Mouse (Mus musculus) heart, postnatal 0 days (tissue): ENCODE results near the gene Dnajc5g. TPM values are rescaled to one million over a fixed set of nuclear protein-coding genes. Genes with fewer than 3 reads are reported as not detected.

Experiments
- ATAC-seq: fragments of 200-750 bp; cut with Nextera tagmentation; 2 replicates; pipeline ENCODE4 v1.8.0; 2017; ENCODE audit warnings: low read depth, moderate number of reproducible peaks, moderate library complexity; ENCODE audit not compliant: insufficient read depth
- DNase-seq: peaks from one replicate; pipeline ENCODE4 v3.0.0-alpha.2; 2016; ENCODE audit warnings: low spot score
- H3K27ac ChIP-seq: fragments of 300-500 bp; sonication (generic); 2 replicates; pipeline ENCODE4 v1.5.1; 2014; ENCODE audit warnings: low read depth, mild to moderate bottlenecking
- H3K27me3 ChIP-seq: fragments of 300-500 bp; sonication (generic); 2 replicates; pipeline ENCODE4 v1.6.1; 2014; ENCODE audit warnings: low read length, mixed read lengths; ENCODE audit not compliant: control insufficient read depth, insufficient read depth
- H3K36me3 ChIP-seq: fragments of 300-500 bp; sonication (generic); replicated peaks from 2 replicates; pipeline ENCODE4 v1.6.1; 2014; ENCODE audit warnings: low read length, mixed read lengths; ENCODE audit not compliant: control insufficient read depth, insufficient read depth
- H3K4me1 ChIP-seq: fragments of 300-500 bp; sonication (generic); 2 replicates; pipeline ENCODE4 v1.6.1; 2014; ENCODE audit warnings: antibody characterized with exemption; ENCODE audit not compliant: control insufficient read depth, insufficient read depth
- H3K4me2 ChIP-seq: fragments of 300-500 bp; sonication (generic); 2 replicates; pipeline ENCODE4 v1.6.1; 2014; ENCODE audit warnings: low read depth, mild to moderate bottlenecking, low read length, moderate library complexity
- H3K4me3 ChIP-seq: fragments of 300-500 bp; sonication (generic); 2 replicates; pipeline ENCODE4 v1.5.1; 2014; ENCODE audit warnings: low read depth, low read length
- H3K9ac ChIP-seq: fragments of 300-500 bp; sonication (generic); replicated peaks from 2 replicates; pipeline ENCODE4 v1.6.1; 2014; ENCODE audit warnings: low read depth, low read length, mixed read lengths
- H3K9me3 ChIP-seq: fragments of 300-500 bp; sonication (generic); replicated peaks from 2 replicates; pipeline ENCODE4 v1.6.1; 2016; ENCODE audit warnings: low read length; ENCODE audit not compliant: control insufficient read depth
- CTCF ChIP-seq: IDR thresholded peaks from 2 replicates; pipeline ENCODE4 v1.5.1; 2016; ENCODE audit warnings: antibody characterized with exemption, control low read depth, low read depth
- EP300 ChIP-seq: IDR thresholded peaks from 2 replicates; pipeline ENCODE4 v1.6.1; 2016; ENCODE audit warnings: antibody characterized with exemption, low read depth
- WGBS: fragments of 180-500 bp; shearing (Covaris S2); extraction: QIAGEN DNeasy Blood & Tissue Kit; methylation state at CpG from one replicate; pipeline ENCODE4 v1.1.7; 2014; 5-methylcytosine and 5-hydroxymethylcytosine counted together
- polyA plus RNA-seq: library from polyadenylated mRNA; unstranded; fragments of >200 nt; fragmentation: Nextera tagmentation; extraction: Ambion mirVana; gene quantifications from 2 replicates; pipeline ENCODE4 v1.2.1, GENCODE M21; 2015
- total RNA-seq: library from RNA; depleted of rRNA; stranded (reverse); fragments of >200 nt; gene quantifications from 2 replicates; pipeline ENCODE4 v1.2.3, GENCODE M21; 2014; ENCODE audit warnings: low replicate concordance

Gene Dnajc5g
- total and polyA plus RNA-seq, 2 experiments from 2014 or later: not detected

DNA sequence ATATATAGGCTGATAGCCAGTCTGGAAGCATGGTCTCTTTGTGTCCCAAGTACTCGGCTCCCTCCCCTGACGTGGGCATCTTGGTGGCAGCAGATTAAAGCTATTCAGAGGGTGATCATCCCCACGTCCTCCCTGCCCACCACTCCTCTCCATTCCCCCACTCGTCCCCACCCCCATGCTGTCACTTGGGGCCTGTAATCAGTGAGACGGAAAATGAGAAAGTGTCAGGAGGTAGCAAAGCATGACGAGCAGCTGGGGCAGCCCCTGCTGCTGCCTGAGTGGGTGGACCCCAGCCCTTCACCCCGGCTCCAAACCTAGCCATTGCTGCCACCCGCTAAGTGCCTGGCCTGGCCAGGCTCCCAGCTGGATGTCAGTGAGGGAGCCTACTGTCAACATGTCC is 22.1 kb upstream of the Dnajc5g start:
- 6% methylated on average over 8 of the region's 8 CpGs for WGBS
- Histone ChIP-seq H3K27ac (no peak overlapping the region), H3K27me3 (peaks cover 10% of the 10 kb centered on the region; the same call in 1 of the 2 replicates), H3K9me3 (no peaks in the 10 kb centered on the region), H3K4me1 (peaks cover 11% of the 10 kb centered on the region), H3K4me2 (peak overlapping the region; percentile 22; the same call in 1 of the 2 replicates), H3K4me3 (no peak overlapping the region), H3K36me3 (no peaks in the 10 kb centered on the region), H3K9ac (no peak overlapping the region)
- DNase-seq (peak; percentile 43), ATAC-seq (peak; percentile 30; the same call in 1 of the 2 replicates)
- TF ChIP-seq CTCF (no peak), EP300 (no peak)

DNA sequence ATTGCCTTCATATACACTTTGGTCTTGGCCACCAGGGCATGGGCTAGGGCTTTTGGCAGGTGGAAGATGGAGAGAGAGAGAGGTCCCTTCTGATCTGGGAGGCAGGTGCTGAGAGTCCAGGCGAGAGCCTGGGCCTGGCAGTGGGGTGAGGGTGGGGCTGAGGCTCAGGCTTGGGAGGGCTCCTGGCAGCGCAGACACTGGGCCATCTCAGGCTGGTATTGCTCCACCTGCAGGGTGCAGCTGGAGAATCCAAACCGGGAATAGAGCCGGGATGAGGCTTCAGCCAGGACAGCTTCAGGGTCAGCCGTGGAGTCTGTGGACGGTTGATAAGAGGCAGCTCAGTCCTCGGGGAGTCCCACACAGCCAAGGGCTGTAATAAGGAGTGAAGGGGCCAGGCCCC is 19.5 kb upstream of the Dnajc5g start:
- DNase-seq (no peak), ATAC-seq (no peak)
- H3K9ac ChIP-seq: no peak overlapping the region
- 28% methylated on average over 7 of the region's 7 CpGs for WGBS
- no peak overlapping the region for H3K27ac ChIP-seq
- peaks cover 11% of the 10 kb centered on the region for H3K4me1 ChIP-seq
- H3K4me3 ChIP-seq: no peak overlapping the region
- H3K9me3 ChIP-seq: no peaks in the 10 kb centered on the region
- H3K36me3 ChIP-seq: no peaks in the 10 kb centered on the region
- TF ChIP-seq EP300 (no peak), CTCF (no peak)
- H3K4me2 ChIP-seq: no peak overlapping the region
- H3K27me3 ChIP-seq: peaks cover 36% of the 10 kb centered on the region

DNA sequence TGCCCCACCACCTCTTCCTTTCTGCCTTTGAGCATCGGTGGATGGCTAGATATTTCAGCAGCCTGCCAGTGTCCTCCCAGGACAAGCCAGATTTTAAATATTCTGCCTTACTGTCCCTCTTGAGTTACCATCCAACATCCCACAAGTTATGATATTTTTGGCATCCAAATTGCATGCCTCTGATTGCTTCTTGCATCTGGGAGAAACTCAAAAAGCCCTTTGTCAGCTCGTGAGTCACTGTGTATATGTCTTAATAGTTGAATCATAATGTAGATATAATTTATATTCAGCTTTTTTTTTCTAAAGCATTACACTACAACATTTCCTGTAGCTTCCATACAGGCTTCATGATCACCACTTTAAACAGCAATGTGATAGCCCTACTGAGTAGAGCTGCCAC is 19.0 kb upstream of the Dnajc5g start:
- no peaks in the 10 kb centered on the region for H3K36me3 ChIP-seq
- H3K9me3 ChIP-seq: no peaks in the 10 kb centered on the region
- no peak overlapping the region for H3K4me3 ChIP-seq
- peaks cover 41% of the 10 kb centered on the region for H3K27me3 ChIP-seq
- no peak for ATAC-seq
- no peak overlapping the region for H3K9ac ChIP-seq
- no peak for DNase-seq
- no peak overlapping the region for H3K27ac ChIP-seq
- 44% methylated on average over 2 of the region's 2 CpGs for whole genome bisulfite sequencing
- H3K4me1 ChIP-seq: peaks cover 11% of the 10 kb centered on the region
- TF ChIP-seq CTCF (no peak), EP300 (no peak)
- H3K4me2 ChIP-seq: no peak overlapping the region

DNA sequence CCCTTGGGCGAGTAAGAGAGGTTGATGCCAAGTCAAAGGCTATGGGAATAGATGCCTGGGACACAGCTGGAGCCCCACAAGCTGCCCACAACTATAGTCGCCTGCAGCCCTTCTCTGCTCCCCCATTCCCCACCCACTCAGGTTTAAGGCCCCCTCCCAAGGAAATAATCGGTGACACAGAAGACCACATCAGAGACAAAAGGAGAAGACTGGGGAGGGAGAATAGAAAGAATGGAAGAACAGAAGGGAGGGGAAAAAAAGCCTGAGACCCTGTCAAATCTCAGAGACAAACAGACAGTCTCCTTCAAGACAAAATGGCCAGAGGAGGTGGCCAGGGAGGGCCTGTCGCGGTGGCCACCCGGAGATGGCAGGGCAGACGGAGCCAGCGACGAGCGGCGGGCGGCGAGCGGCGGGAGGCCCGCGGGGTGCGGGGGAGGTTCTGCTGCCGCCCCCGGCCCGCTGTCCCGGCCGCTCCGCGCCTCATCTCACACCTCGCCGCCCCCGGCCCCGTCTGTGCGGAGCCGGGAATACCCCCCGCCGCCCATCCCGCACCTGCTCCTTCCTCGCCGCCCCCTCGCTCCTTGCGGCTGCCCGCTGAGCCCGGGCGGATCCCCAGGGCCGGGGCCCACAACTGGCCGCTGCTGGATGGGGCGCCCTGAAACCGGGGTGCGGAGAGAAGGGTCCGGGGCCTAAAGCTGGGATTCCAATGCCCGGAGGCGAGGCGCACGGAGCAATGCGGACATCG is 13.7 kb upstream of the Dnajc5g start:
- TF ChIP-seq EP300 (no peak), CTCF (no peak)
- H3K27me3 ChIP-seq: peaks cover 90% of the 10 kb centered on the region
- WGBS: 5% methylated on average over 43 of the region's 53 CpGs
- H3K9me3 ChIP-seq: no peaks in the 10 kb centered on the region
- peaks cover 22% of the 10 kb centered on the region; the same call in 1 of the 2 replicates for H3K4me1 ChIP-seq
- peak overlapping the region; percentile 44 for H3K4me3 ChIP-seq
- ATAC-seq (no peak), DNase-seq (no peak)
- H3K36me3 ChIP-seq: no peaks in the 10 kb centered on the region
- 0 out of 2 replicates have a peak overlapping the region, but pooled peaks have one; percentile 13 for H3K9ac ChIP-seq
- H3K4me2 ChIP-seq: peak overlapping the region; percentile 52
- no peak overlapping the region for H3K27ac ChIP-seq

DNA sequence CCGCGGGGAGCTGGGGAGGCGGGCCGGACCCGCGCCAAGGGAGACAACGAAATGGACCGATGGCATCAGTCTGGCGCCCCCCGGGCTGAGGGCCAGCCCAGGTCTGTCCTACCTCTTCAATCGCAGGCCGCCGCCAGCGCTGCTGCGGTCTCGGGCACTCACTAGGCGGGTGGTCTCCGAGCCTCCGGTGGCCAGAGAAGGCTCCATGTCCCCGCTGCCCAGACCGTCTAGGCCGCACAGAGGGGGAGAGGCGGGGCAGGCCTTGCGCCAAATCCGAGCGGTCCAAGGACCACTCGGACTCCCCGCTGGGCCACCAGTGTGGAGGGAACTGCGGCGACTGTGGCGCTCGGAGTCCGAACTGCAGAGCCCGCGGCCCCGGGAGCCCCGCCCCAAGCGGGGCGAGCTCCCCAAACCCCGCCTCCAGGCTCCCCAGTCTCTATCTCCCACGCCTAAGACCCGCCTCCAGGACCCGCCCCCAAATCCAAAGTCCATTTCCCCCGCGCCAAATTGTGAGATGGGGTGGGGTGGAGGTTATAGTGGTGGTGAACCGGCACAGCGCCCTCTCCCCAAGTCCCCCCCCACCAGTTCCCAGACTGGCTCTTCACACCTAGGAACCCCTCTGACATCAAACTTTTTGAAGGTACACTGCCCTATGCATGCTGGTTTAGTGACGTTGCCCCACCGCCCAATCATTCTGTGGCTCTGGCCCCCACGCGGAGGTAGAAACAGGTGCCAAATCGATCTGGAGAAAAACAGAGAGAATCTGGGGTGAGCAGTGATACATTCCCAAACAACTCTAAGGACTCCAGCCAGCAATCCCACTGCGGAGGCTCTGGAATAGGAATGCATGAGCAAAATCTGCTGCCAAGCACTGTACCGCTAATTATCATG is 12.7 kb upstream of the Dnajc5g start:
- no peak for TF ChIP-seq CTCF
- TF ChIP-seq EP300: no peak
- Histone ChIP-seq H3K4me3 (peak overlapping the region; percentile 44), H3K4me2 (peak overlapping the region; percentile 52), H3K36me3 (no peaks in the 10 kb centered on the region), H3K9me3 (no peaks in the 10 kb centered on the region), H3K27me3 (peaks cover 91% of the 10 kb centered on the region), H3K4me1 (peaks cover 22% of the 10 kb centered on the region; the same call in 1 of the 2 replicates), H3K27ac (no peak overlapping the region), H3K9ac (0 out of 2 replicates have a peak overlapping the region, but pooled peaks have one; percentile 13)
- peak; percentile 22; the same call in 1 of the 2 replicates for ATAC-seq
- WGBS: 1% methylated on average over 52 of the region's 54 CpGs
- no peak for DNase-seq
